ENCODE assay signal across 14 mouse cellular contexts in the genomic region with DNA sequence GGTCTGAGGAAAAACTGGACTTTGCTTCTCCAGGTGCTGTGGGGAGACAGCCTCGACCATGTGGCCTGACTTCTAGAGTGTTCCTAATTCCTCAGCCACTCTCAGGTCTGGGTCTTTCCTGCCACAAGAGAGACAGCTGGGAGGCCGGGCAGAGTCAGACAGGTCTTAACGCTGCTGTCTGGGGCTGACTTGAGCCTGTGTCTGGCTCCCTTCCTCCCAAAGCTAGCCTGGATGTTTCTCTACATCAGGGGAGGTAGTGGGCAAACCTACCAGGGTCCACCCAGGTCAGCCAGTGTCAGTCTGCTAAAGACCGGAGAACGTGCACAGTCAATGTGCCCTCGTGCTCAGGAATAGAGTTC. TPM values are rescaled to one million over a fixed set of nuclear protein-coding genes. Genes with fewer than 3 reads are reported as not detected.
A peak's percentile ranks its signal among the peaks of the same experiment; 100 is the strongest.
DNase-seq lines count a peak whose midpoint lies in the region; ATAC-seq and TF ChIP-seq lines count a peak whose summit lies in the region.
"Had no signal": no experiment of that assay in that cellular context is flagged by ENCODE, and none has a peak within 500 bp of the region (broad histone marks: within the 10 kb centered on the region; RNA-seq: fewer than 3 reads in every experiment).

No protein-coding gene starts in this region.

- WGBS in heart, embryonic 15.5 days: 55% methylated on average over 6 of the region's 6 CpGs
- WGBS in lung, postnatal 0 days: 45% methylated on average over 6 of the region's 6 CpGs
- 48% methylated on average over 6 of the region's 6 CpGs for WGBS in embryonic facial prominence, embryonic 10.5 days
- 40% methylated on average over 6 of the region's 6 CpGs for WGBS in limb, embryonic 12.5 days

- H3K9me3 ChIP-seq in heart, embryonic 15.5 days (replicated peaks): no peaks in the 10 kb centered on the region
- no peaks in the 10 kb centered on the region for H3K9me3 ChIP-seq in lung, postnatal 0 days (ENCODE audit: low read length)
- H3K9me3 ChIP-seq in embryonic facial prominence, embryonic 10.5 days: no peaks in the 10 kb centered on the region
- H3K9me3 ChIP-seq in limb, embryonic 12.5 days: no peaks in the 10 kb centered on the region

- peak overlapping the region; percentile 20; the same call in 1 of the 2 replicates for H3K9ac ChIP-seq in heart, embryonic 15.5 days
- H3K9ac ChIP-seq in lung, postnatal 0 days (replicated peaks; ENCODE audit: low read depth): 0 out of 2 replicates have a peak overlapping the region, but pooled peaks have one; percentile 32
- peak overlapping the region; percentile 42; the same call in 1 of the 2 replicates for H3K9ac ChIP-seq in limb, embryonic 12.5 days (replicated peaks)

- no peaks in the 10 kb centered on the region for H3K36me3 ChIP-seq in heart, embryonic 15.5 days
- no peaks in the 10 kb centered on the region for H3K36me3 ChIP-seq in lung, postnatal 0 days (ENCODE audit: insufficient read depth, low read length)
- peaks cover 77% of the 10 kb centered on the region for H3K36me3 ChIP-seq in embryonic facial prominence, embryonic 10.5 days (replicated peaks)
- H3K36me3 ChIP-seq in limb, embryonic 12.5 days: peaks cover 12% of the 10 kb centered on the region; the same call in 1 of the 2 replicates

- H3K27me3 ChIP-seq in heart, embryonic 15.5 days: no peaks in the 10 kb centered on the region
- no peaks in the 10 kb centered on the region for H3K27me3 ChIP-seq in lung, postnatal 0 days (replicated peaks; ENCODE audit: insufficient read depth, low read length)
- H3K27me3 ChIP-seq in embryonic facial prominence, embryonic 10.5 days (replicated peaks; ENCODE audit: low read depth, poor library complexity, severe bottlenecking): no peaks in the 10 kb centered on the region
- no peaks in the 10 kb centered on the region for H3K27me3 ChIP-seq in limb, embryonic 12.5 days

- ATAC-seq in heart, embryonic 15.5 days (replicated peaks; ENCODE audit: insufficient number of reproducible peaks, insufficient read depth, low FRiP score, low read depth): no peak
- no peak for ATAC-seq in lung, postnatal 0 days
- no peak for ATAC-seq in limb, embryonic 12.5 days (ENCODE audit: insufficient number of reproducible peaks, insufficient read depth, low FRiP score, low TSS enrichment, low read depth)
- ATAC-seq: activated CD4-positive, CD25-positive, alpha-beta regulatory T cell, adult 4 months had no signal

- H3K4me2 ChIP-seq in heart, embryonic 15.5 days: peak overlapping the region; percentile 15; the same call in 1 of the 2 replicates
- no peak overlapping the region for H3K4me2 ChIP-seq in lung, postnatal 0 days (replicated peaks; ENCODE audit: low read depth, low read length)
- 0 out of 2 replicates have a peak overlapping the region, but pooled peaks have one; percentile 21 for H3K4me2 ChIP-seq in limb, embryonic 12.5 days

- peaks cover 97% of the 10 kb centered on the region for H3K4me1 ChIP-seq in heart, embryonic 15.5 days (replicated peaks)
- H3K4me1 ChIP-seq in lung, postnatal 0 days (ENCODE audit: insufficient read depth, low read depth, low read length): peaks cover 77% of the 10 kb centered on the region
- peaks cover 98% of the 10 kb centered on the region for H3K4me1 ChIP-seq in embryonic facial prominence, embryonic 10.5 days
- peaks cover 92% of the 10 kb centered on the region for H3K4me1 ChIP-seq in limb, embryonic 12.5 days (replicated peaks)

- H3K27ac ChIP-seq in heart, embryonic 15.5 days: peak overlapping the region; percentile 50
- peak overlapping the region; percentile 90 for H3K27ac ChIP-seq in lung, postnatal 0 days (ENCODE audit: low read length)
- H3K27ac ChIP-seq in embryonic facial prominence, embryonic 10.5 days (replicated peaks): peak overlapping the region; percentile 70
- peak overlapping the region; percentile 54 for H3K27ac ChIP-seq in limb, embryonic 12.5 days
- H3K27ac ChIP-seq: macrophage had no signal

- TF ChIP-seq EP300 in lung, postnatal 0 days (IDR thresholded peaks at IDR 0.05): no peak

- no peak overlapping the region for H3K4me3 ChIP-seq in heart, embryonic 15.5 days
- no peak overlapping the region for H3K4me3 ChIP-seq in lung, postnatal 0 days (ENCODE audit: low read depth, low read length)
- H3K4me3 ChIP-seq in embryonic facial prominence, embryonic 10.5 days: peak overlapping the region; percentile 37
- H3K4me3 ChIP-seq in limb, embryonic 12.5 days (replicated peaks): no peak overlapping the region

- DNase-seq in heart, adult 11 months: no peak
- no peak for DNase-seq in lung, postnatal 0 days (ENCODE audit: low spot score)
- DNase-seq in lung, postnatal 14 days: no peak
- DNase-seq in embryonic facial prominence, embryonic 10.5 days (ENCODE audit: low spot score): no peak
- DNase-seq in adrenal gland, adult 18-20 months (ENCODE audit: low spot score in 2 of 2): no peak
- no peak for DNase-seq in adipocyte (ENCODE audit: low spot score)
- DNase-seq: gastrocnemius, postnatal 10 days; kidney, adult 2 months; spleen, adult 18-20 months; thymus, postnatal 36 days had no signal

- TF ChIP-seq CTCF in lung, postnatal 0 days (IDR thresholded peaks at IDR 0.05): no peak

RNA-seq across cellular contexts. Expression of gene Bahcc1, which starts 19.2 kb away (rescaled TPM):
- polyA plus RNA-seq in heart, embryonic 15.5 days (2015; fragmentation: Nextera tagmentation; extraction: Ambion mirVana): 4.2 and 5.7 TPM in 2 replicates
- polyA plus RNA-seq in lung, postnatal 0 days (2015; fragmentation: Nextera tagmentation; extraction: Ambion mirVana): 5.9 and 6.6 TPM in 2 replicates
- 18.0 and 18.4 TPM in 2 replicates for polyA plus RNA-seq in embryonic facial prominence, embryonic 10.5 days (2016; fragmentation: Nextera tagmentation; extraction: Ambion mirVana)
- 18.3 and 18.5 TPM in 2 replicates for polyA plus RNA-seq in limb, embryonic 12.5 days (2016; fragmentation: Nextera tagmentation; extraction: Ambion mirVana)
- 1 to 10 TPM; 7.8 to 8.9 TPM for total RNA-seq in adrenal gland, adult 18-20 months (2021)
- polyA plus RNA-seq: activated CD4-positive, CD25-positive, alpha-beta regulatory T cell, adult 4 months had no signal
